Mouse (Mus musculus): ENCODE measurements at regions not wholly inside any gene's neighbourhood (a gene's known extent, or its start where the extent isn't known, plus 50 kb on each side); places are given as distances from the start of the nearest gene placed in this dataset.

GRCm38 (mm10) chr13:110493002-110493552 is 98.2 kb downstream of the Plk2 start:
- TF ChIP-seq CTCF (IDR thresholded peaks at IDR 0.05; ENCODE audit: low read depth): no peak
- TF ChIP-seq EP300 (IDR thresholded peaks at IDR 0.05; ENCODE audit: low read depth): no peak
